Mouse (Mus musculus) myocyte (in vitro differentiated cells): ENCODE data around the gene Pias3.

ENCODE experiments used
- POLR2A ChIP-seq: IDR thresholded peaks from one replicate; pipeline ENCODE4 v1.6.1; 2011; ENCODE audit warnings: low read depth, mild to moderate bottlenecking, control low read depth, moderate library complexity; ENCODE audit not compliant: insufficient read length
- SRF ChIP-seq: IDR thresholded peaks from one replicate; pipeline ENCODE4 v1.6.1; 2011; ENCODE audit warnings: low read depth; ENCODE audit not compliant: control insufficient read depth, insufficient read length
- TCF12 ChIP-seq: IDR thresholded peaks from one replicate; pipeline ENCODE4 v1.6.1; 2011; ENCODE audit warnings: mild to moderate bottlenecking, control low read depth; ENCODE audit not compliant: poor library complexity, insufficient read depth, severe bottlenecking

GRCm38 (mm10) chr3:96668424-96669067, 27.6 kb upstream of the Pias3 start:
- no peak for TF ChIP-seq TCF12
- no peak for TF ChIP-seq POLR2A
- no peak for TF ChIP-seq SRF
